Mouse (Mus musculus) mammary gland, adult 2 months (tissue): ENCODE data around the gene Vmn2r53. TPM values are rescaled to one million over a fixed set of nuclear protein-coding genes. Genes with fewer than 3 reads are reported as not detected.

Experiments
- polyA plus RNA-seq: library from polyadenylated mRNA; depleted of rRNA; stranded (reverse); fragments of >200 nt; gene quantifications from 2 replicates; pipeline ENCODE4 v1.2.3, GENCODE M21; 2012; ENCODE audit warnings: low replicate concordance; rRNA removed

The Vmn2r53 gene
- polyA plus RNA-seq: not detected in 2 replicates

DNA sequence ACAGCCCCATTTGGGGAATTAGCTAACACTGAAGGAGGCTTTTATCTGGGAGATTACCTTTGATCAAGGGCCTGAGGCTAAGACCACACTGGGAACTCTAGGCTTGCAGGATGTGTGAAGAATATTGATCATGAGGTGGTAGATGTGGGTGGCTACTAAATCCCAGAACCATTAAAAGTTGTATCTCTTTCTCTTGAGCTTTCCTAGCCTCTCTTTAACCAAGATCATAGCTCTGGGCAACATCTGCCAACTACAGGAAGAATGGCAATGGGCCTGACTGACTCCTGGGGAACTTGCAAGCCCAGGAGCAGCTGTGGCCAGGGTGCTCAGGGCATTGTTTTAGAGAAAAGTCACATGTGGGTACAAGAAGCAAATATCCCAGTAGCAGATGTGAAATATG lies at the start of gene Vmn2r53:
Gene Vmn2r53 (minus strand): TSS at position 101 of the 400 bp plus-strand sequence.

DNA sequence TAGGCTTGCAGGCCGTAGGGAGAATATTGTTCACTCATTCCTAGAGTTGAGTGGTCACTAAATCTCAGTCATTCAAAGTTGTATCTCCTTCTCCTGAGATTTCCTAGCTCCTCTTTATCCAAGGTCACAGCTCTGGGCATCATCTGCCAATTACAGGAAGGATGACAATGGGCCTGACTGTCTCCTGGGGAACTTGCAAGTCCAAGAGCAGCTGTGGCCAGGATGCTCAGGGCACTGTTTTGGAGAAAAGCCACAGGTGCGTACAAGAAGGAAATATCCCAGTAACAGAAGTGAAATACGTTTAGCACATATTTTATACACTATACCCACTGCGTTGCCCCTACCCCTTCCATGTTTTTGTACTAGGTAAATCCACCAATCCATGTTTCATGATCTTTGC lies 31.6 kb upstream of the Vmn2r53 start, which contains the start of gene Vmn2r54:
Gene Vmn2r54 (minus strand): TSS at position 101 of the 400 bp plus-strand sequence.

Other genes with a start within 250 kb of the Vmn2r53 start
- gene Vmn1r84, start 239.5 kb downstream of the Vmn2r53 start, polyA plus RNA-seq: not detected in 2 replicates
- gene Zfp551, start 186.0 kb downstream of the Vmn2r53 start, polyA plus RNA-seq: 0.20 and 0.95 TPM in 2 replicates
- 2.8 and 3.6 TPM in 2 replicates for gene Zfp606, start 130.5 kb downstream of the Vmn2r53 start, polyA plus RNA-seq
- not detected in 2 replicates for gene 2900092C05Rik, start 96.3 kb downstream of the Vmn2r53 start, polyA plus RNA-seq
- not detected in 2 replicates for gene Vmn2r54, start 31.5 kb upstream of the Vmn2r53 start, polyA plus RNA-seq
- not detected in 2 replicates for gene Vmn2r55, start 76.2 kb upstream of the Vmn2r53 start, polyA plus RNA-seq
- gene Vmn2r56, start 126.2 kb upstream of the Vmn2r53 start, polyA plus RNA-seq: not detected in 2 replicates
- gene Zscan18, start 194.8 kb upstream of the Vmn2r53 start, polyA plus RNA-seq: 0.91 and 1.9 TPM in 2 replicates
- 0.79 and 2.4 TPM in 2 replicates for gene Zfp329, start 210.1 kb upstream of the Vmn2r53 start, polyA plus RNA-seq
- gene Zfp110, start 226.0 kb upstream of the Vmn2r53 start, polyA plus RNA-seq: 7.8 and 12.3 TPM in 2 replicates